Mouse (Mus musculus): ENCODE results near the gene Col6a5.

Col6a5 gene

GRCm38 (mm10) chr9:105827076-105827647, 133.3 kb downstream of the Col6a5 start:
- no peak for DNase-seq (ENCODE audit: low read depth, low spot score)

- no peak for DNase-seq (ENCODE audit: low read depth, low spot score)
Measured at GRCm38 (mm10) chr9:105820711-105821110, 139.7 kb downstream of the Col6a5 start.

- DNase-seq (ENCODE audit: low read depth, low spot score) = no peak
Measured at GRCm38 (mm10) chr9:105819155-105819709, 141.2 kb downstream of the Col6a5 start.

- peak; percentile 20 for DNase-seq (ENCODE audit: low read depth, low spot score)
Measured at GRCm38 (mm10) chr9:105814436-105814835, 146.0 kb downstream of the Col6a5 start.

GRCm38 (mm10) chr9:105811458-105811857, 149.0 kb downstream of the Col6a5 start:
- DNase-seq (ENCODE audit: low read depth, low spot score) = no peak

GRCm38 (mm10) chr9:105808920-105809505, 151.4 kb downstream of the Col6a5 start:
- no peak for DNase-seq (ENCODE audit: low read depth, low spot score)

Data from 3T3-L1 (cell line).